Mouse (Mus musculus): ENCODE measurements at regions not wholly inside any gene's neighbourhood (a gene's known extent, or its start where the extent isn't known, plus 50 kb on each side); places are given as distances from the start of the nearest gene placed in this dataset.

GRCm38 (mm10) chr2:174917146-174917905 lies 92.7 kb upstream of the Gm14444 start:
- TF ChIP-seq POLR2A (IDR thresholded peaks at IDR 0.05; ENCODE audit: extremely low read depth, insufficient read depth, low read length) (no peak), CTCF (IDR thresholded peaks at IDR 0.05; ENCODE audit: extremely low read depth, insufficient read depth, low read length) (no peak)
- H3K4me1 ChIP-seq (ENCODE audit: control insufficient read depth, insufficient read depth, low read length): no peaks in the 10 kb centered on the region
- H3K4me3 ChIP-seq (ENCODE audit: insufficient read depth, low read length): no peak overlapping the region
- H3K27ac ChIP-seq (ENCODE audit: insufficient read depth, low read length): no peak overlapping the region

GRCm38 (mm10) chr2:174917975-174918374 lies 92.1 kb upstream of the Gm14444 start:
- Histone ChIP-seq H3K4me3 (ENCODE audit: insufficient read depth, low read length) (no peak overlapping the region), H3K4me1 (ENCODE audit: control insufficient read depth, insufficient read depth, low read length) (no peaks in the 10 kb centered on the region), H3K27ac (ENCODE audit: insufficient read depth, low read length) (no peak overlapping the region)
- TF ChIP-seq CTCF (IDR thresholded peaks at IDR 0.05; ENCODE audit: extremely low read depth, insufficient read depth, low read length): no peak
- TF ChIP-seq POLR2A (IDR thresholded peaks at IDR 0.05; ENCODE audit: extremely low read depth, insufficient read depth, low read length): no peak

GRCm38 (mm10) chr2:174922208-174922607 lies 87.8 kb upstream of the Gm14444 start:
- Histone ChIP-seq H3K4me3 (ENCODE audit: insufficient read depth, low read length) (no peak overlapping the region), H3K27ac (ENCODE audit: insufficient read depth, low read length) (no peak overlapping the region), H3K4me1 (ENCODE audit: control insufficient read depth, insufficient read depth, low read length) (no peaks in the 10 kb centered on the region)
- no peak for TF ChIP-seq CTCF (IDR thresholded peaks at IDR 0.05; ENCODE audit: extremely low read depth, insufficient read depth, low read length)
- TF ChIP-seq POLR2A (IDR thresholded peaks at IDR 0.05; ENCODE audit: extremely low read depth, insufficient read depth, low read length): no peak

- Histone ChIP-seq H3K4me1 (ENCODE audit: control insufficient read depth, insufficient read depth, low read length) (no peaks in the 10 kb centered on the region; the same call in 1 of the 2 replicates), H3K27ac (ENCODE audit: insufficient read depth, low read length) (no peak overlapping the region)
- 0 out of 2 replicates have a peak, but pooled peaks have one; percentile 5 for TF ChIP-seq CTCF (IDR thresholded peaks at IDR 0.05; ENCODE audit: extremely low read depth, insufficient read depth, low read length)
- no peak for TF ChIP-seq POLR2A (IDR thresholded peaks at IDR 0.05; ENCODE audit: extremely low read depth, insufficient read depth, low read length)
Measured at GRCm38 (mm10) chr2:174929718-174930117, 80.3 kb upstream of the Gm14444 start.

GRCm38 (mm10) chr2:174932137-174933012 lies 77.7 kb upstream of the Gm14444 start:
- no peak overlapping the region for H3K4me3 ChIP-seq (ENCODE audit: insufficient read depth, low read length)
- H3K4me1 ChIP-seq (ENCODE audit: control insufficient read depth, insufficient read depth, low read length): no peaks in the 10 kb centered on the region; the same call in 1 of the 2 replicates
- H3K27ac ChIP-seq (ENCODE audit: insufficient read depth, low read length): no peak overlapping the region
- TF ChIP-seq CTCF (IDR thresholded peaks at IDR 0.05; ENCODE audit: extremely low read depth, insufficient read depth, low read length): peak; percentile 95
- TF ChIP-seq POLR2A (IDR thresholded peaks at IDR 0.05; ENCODE audit: extremely low read depth, insufficient read depth, low read length): no peak

More at GRCm38 (mm10) chr2:174929718-174930117, 80.3 kb upstream of the Gm14444 start:
- no peak overlapping the region for H3K4me3 ChIP-seq (ENCODE audit: insufficient read depth, low read length)

- Histone ChIP-seq H3K4me1 (ENCODE audit: control insufficient read depth, insufficient read depth, low read length) (no peaks in the 10 kb centered on the region; the same call in 1 of the 2 replicates), H3K27ac (ENCODE audit: insufficient read depth, low read length) (no peak overlapping the region), H3K4me3 (ENCODE audit: insufficient read depth, low read length) (no peak overlapping the region)
- TF ChIP-seq POLR2A (IDR thresholded peaks at IDR 0.05; ENCODE audit: extremely low read depth, insufficient read depth, low read length) (no peak), CTCF (IDR thresholded peaks at IDR 0.05; ENCODE audit: extremely low read depth, insufficient read depth, low read length) (no peak)
Measured at GRCm38 (mm10) chr2:174933013-174933353, 77.1 kb upstream of the Gm14444 start.

- TF ChIP-seq CTCF (IDR thresholded peaks at IDR 0.05; ENCODE audit: extremely low read depth, insufficient read depth, low read length) (no peak), POLR2A (IDR thresholded peaks at IDR 0.05; ENCODE audit: extremely low read depth, insufficient read depth, low read length) (no peak)
- no peak overlapping the region for H3K27ac ChIP-seq (ENCODE audit: insufficient read depth, low read length)
- no peak overlapping the region for H3K4me3 ChIP-seq (ENCODE audit: insufficient read depth, low read length)
- no peaks in the 10 kb centered on the region; the same call in 1 of the 2 replicates for H3K4me1 ChIP-seq (ENCODE audit: control insufficient read depth, insufficient read depth, low read length)
Measured at GRCm38 (mm10) chr2:174936665-174937064, 73.4 kb upstream of the Gm14444 start.

GRCm38 (mm10) chr2:174937930-174938329 lies 72.1 kb upstream of the Gm14444 start:
- TF ChIP-seq CTCF (IDR thresholded peaks at IDR 0.05; ENCODE audit: extremely low read depth, insufficient read depth, low read length) (no peak), POLR2A (IDR thresholded peaks at IDR 0.05; ENCODE audit: extremely low read depth, insufficient read depth, low read length) (no peak)
- Histone ChIP-seq H3K4me3 (ENCODE audit: insufficient read depth, low read length) (no peak overlapping the region), H3K27ac (ENCODE audit: insufficient read depth, low read length) (no peak overlapping the region), H3K4me1 (ENCODE audit: control insufficient read depth, insufficient read depth, low read length) (no peaks in the 10 kb centered on the region; the same call in 1 of the 2 replicates)

- TF ChIP-seq CTCF (IDR thresholded peaks at IDR 0.05; ENCODE audit: extremely low read depth, insufficient read depth, low read length): no peak
- no peak for TF ChIP-seq POLR2A (IDR thresholded peaks at IDR 0.05; ENCODE audit: extremely low read depth, insufficient read depth, low read length)
- H3K4me3 ChIP-seq (ENCODE audit: insufficient read depth, low read length): no peak overlapping the region
- H3K4me1 ChIP-seq (ENCODE audit: control insufficient read depth, insufficient read depth, low read length): no peaks in the 10 kb centered on the region
- H3K27ac ChIP-seq (ENCODE audit: insufficient read depth, low read length): no peak overlapping the region
Measured at GRCm38 (mm10) chr2:174942221-174942620, 67.8 kb upstream of the Gm14444 start.
